Mouse (Mus musculus) kidney, embryonic 16.5 days (tissue): ENCODE measurements around the gene Psmd12. TPM values are rescaled to one million over a fixed set of nuclear protein-coding genes. Genes with fewer than 3 reads are reported as not detected.

Experiments used
- ATAC-seq: fragments of 200-750 bp; cut with Nextera tagmentation; 2 replicates; pipeline ENCODE4 v1.8.0; 2017; ENCODE audit warnings: moderate TSS enrichment; ENCODE audit not compliant: low FRiP score, low TSS enrichment
- H3K27ac ChIP-seq: fragments of 300-500 bp; sonication (generic); 2 replicates; pipeline ENCODE4 v1.5.1; 2014; ENCODE audit warnings: low read length
- H3K27me3 ChIP-seq: fragments of 300-500 bp; sonication (generic); 2 replicates; pipeline ENCODE4 v1.6.1; 2014; ENCODE audit warnings: low read length, control low read depth, mixed read lengths; ENCODE audit not compliant: insufficient read depth
- H3K36me3 ChIP-seq: fragments of 300-500 bp; sonication (generic); 2 replicates; pipeline ENCODE4 v1.6.1; 2014; ENCODE audit warnings: low read length, control low read depth, mixed read lengths; ENCODE audit not compliant: insufficient read depth
- H3K4me1 ChIP-seq: fragments of 300-500 bp; sonication (generic); 2 replicates; pipeline ENCODE4 v1.6.1; 2014; ENCODE audit warnings: low read length, control low read depth, mixed read lengths; ENCODE audit not compliant: insufficient read depth
- H3K4me2 ChIP-seq: fragments of 300-500 bp; sonication (generic); replicated peaks from 2 replicates; pipeline ENCODE4 v1.6.1; 2014; ENCODE audit warnings: low read depth, low read length
- H3K4me3 ChIP-seq: fragments of 300-500 bp; sonication (generic); 2 replicates; pipeline ENCODE4 v1.5.1; 2014; ENCODE audit warnings: mild to moderate bottlenecking, low read length
- H3K9ac ChIP-seq: fragments of 300-500 bp; sonication (generic); replicated peaks from 2 replicates; pipeline ENCODE4 v1.6.1; 2014; ENCODE audit warnings: low read length
- H3K9me3 ChIP-seq: fragments of 300-500 bp; sonication (generic); 2 replicates; pipeline ENCODE4 v1.6.1; 2016; ENCODE audit warnings: low read length, control low read depth
- WGBS: fragments of 180-500 bp; shearing (Covaris S2); extraction: QIAGEN DNeasy Blood & Tissue Kit; methylation state at CpG from one replicate; pipeline ENCODE4 v1.1.7; 2014; 5-methylcytosine and 5-hydroxymethylcytosine counted together
- polyA plus RNA-seq: library from polyadenylated mRNA; unstranded; fragments of >200 nt; fragmentation: Nextera tagmentation; extraction: Ambion mirVana; gene quantifications from 2 replicates; pipeline ENCODE4 v1.2.1, GENCODE M21; 2015

Psmd12 gene
- polyA plus RNA-seq, 1 experiment from 2014 or later, result 178 TPM

DNA sequence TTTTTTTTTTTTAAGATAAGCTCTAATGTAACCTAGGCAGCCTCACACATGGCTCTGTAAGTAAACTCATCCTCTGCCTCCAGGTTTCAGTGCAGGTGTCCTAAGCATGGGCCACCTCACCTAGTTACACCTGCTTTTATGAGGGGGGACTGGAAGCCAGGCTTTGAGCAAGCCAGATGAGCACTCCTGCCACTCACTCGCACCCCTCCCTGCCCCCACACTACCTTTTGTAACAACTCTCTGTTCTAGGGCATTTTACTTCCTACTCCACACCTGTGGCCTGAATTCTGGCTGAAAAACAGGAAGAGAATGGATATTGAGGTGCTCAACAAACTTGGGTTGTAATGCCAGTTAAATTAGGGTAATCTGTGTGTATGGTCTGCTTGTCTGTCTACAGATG, 45.7 kb downstream of the Psmd12 start:
- no peak overlapping the region for H3K4me3 ChIP-seq
- ATAC-seq, result no peak
- no peaks in the 10 kb centered on the region for H3K36me3 ChIP-seq
- no peak overlapping the region for H3K27ac ChIP-seq
- no peak overlapping the region for H3K9ac ChIP-seq
- peaks cover 6% of the 10 kb centered on the region; the same call in 1 of the 2 replicates for H3K4me1 ChIP-seq
- no peaks in the 10 kb centered on the region for H3K27me3 ChIP-seq
- H3K9me3 ChIP-seq, result no peaks in the 10 kb centered on the region
- no peak overlapping the region for H3K4me2 ChIP-seq
- WGBS, result 56% methylated on average over 1 of the region's 1 CpGs

DNA sequence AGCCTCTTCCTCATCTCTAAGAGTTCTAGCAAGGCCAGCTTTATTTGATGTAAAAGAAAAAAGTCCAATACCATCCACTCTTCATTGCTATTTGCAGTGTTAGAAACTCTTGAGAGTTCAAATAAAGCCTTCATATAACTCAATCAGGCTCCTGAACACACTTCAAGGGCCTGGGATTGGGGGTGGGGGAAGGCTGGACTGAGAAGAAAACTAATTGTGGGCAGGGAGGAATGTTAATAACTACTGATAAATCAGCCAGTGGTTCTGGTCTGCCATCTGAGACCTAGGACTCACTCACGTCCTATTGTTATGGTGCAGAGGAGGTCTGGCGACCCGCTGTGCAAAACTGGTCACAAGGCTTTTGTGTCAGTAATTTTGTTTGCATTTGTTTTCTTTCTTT, 48.3 kb downstream of the Psmd12 start:
- Histone ChIP-seq H3K9me3 (no peaks in the 10 kb centered on the region), H3K27ac (no peak overlapping the region), H3K9ac (no peak overlapping the region), H3K36me3 (no peaks in the 10 kb centered on the region), H3K4me1 (peaks cover 6% of the 10 kb centered on the region; the same call in 1 of the 2 replicates), H3K4me3 (no peak overlapping the region), H3K27me3 (no peaks in the 10 kb centered on the region), H3K4me2 (no peak overlapping the region)
- ATAC-seq, result no peak
- 56% methylated on average over 3 of the region's 3 CpGs for WGBS

- Histone ChIP-seq H3K27me3 (no peaks in the 10 kb centered on the region), H3K27ac (peak overlapping the region; percentile 83), H3K9ac (no peak overlapping the region; the same call in 1 of the 2 replicates), H3K4me2 (no peak overlapping the region), H3K4me3 (no peak overlapping the region), H3K9me3 (no peaks in the 10 kb centered on the region), H3K4me1 (peaks cover 6% of the 10 kb centered on the region; the same call in 1 of the 2 replicates), H3K36me3 (no peaks in the 10 kb centered on the region)
- peak; percentile 89 for ATAC-seq
- 35% methylated on average over 8 of the region's 8 CpGs for WGBS
These were observed 50.0 kb downstream of the Psmd12 start for GRCm38 (mm10) chr11:107529320-107529719.

DNA sequence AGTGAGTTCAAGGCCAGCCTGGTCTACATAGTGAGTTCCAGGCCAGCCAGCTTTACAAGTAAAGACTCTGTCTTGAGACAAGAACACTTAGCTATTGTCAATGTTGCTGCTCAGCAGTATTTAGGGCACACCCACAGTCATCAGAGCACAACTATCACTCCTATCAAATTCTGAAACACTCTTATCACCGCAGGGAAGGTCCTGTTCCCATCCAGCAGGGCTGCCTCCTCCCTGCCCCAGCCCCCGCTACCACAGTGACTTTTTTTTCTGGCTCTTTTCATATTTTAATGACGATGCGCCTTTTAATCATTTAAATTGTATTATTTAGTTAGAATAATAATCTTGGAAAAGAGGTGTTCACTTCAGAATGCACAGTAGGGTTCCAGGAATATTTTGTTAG, 52.2 kb downstream of the Psmd12 start:
- 78% methylated on average over 4 of the region's 4 CpGs for whole genome bisulfite sequencing

GRCm38 (mm10) chr11:107532271-107532670, 53.0 kb downstream of the Psmd12 start:
- H3K4me3 ChIP-seq, result no peak overlapping the region
- H3K9ac ChIP-seq, result no peak overlapping the region
- no peak for ATAC-seq
- no peaks in the 10 kb centered on the region for H3K36me3 ChIP-seq
- WGBS, result 53% methylated on average over 5 of the region's 5 CpGs
- H3K9me3 ChIP-seq, result no peaks in the 10 kb centered on the region
- no peaks in the 10 kb centered on the region for H3K27me3 ChIP-seq
- no peak overlapping the region for H3K4me2 ChIP-seq
- H3K4me1 ChIP-seq, result peaks cover 6% of the 10 kb centered on the region; the same call in 1 of the 2 replicates
- no peak overlapping the region for H3K27ac ChIP-seq

More for the DNA sequence above, 52.2 kb downstream of the Psmd12 start:
- no peak overlapping the region for H3K4me3 ChIP-seq
- no peaks in the 10 kb centered on the region for H3K36me3 ChIP-seq
- H3K9me3 ChIP-seq, result no peaks in the 10 kb centered on the region
- H3K4me2 ChIP-seq, result no peak overlapping the region
- no peaks in the 10 kb centered on the region for H3K27me3 ChIP-seq
- H3K9ac ChIP-seq, result no peak overlapping the region
- no peak overlapping the region for H3K27ac ChIP-seq
- ATAC-seq, result no peak
- H3K4me1 ChIP-seq, result peaks cover 6% of the 10 kb centered on the region; the same call in 1 of the 2 replicates

GRCm38 (mm10) chr11:107538994-107539393, 59.7 kb downstream of the Psmd12 start:
- Histone ChIP-seq H3K9me3 (no peaks in the 10 kb centered on the region), H3K4me1 (no peaks in the 10 kb centered on the region), H3K36me3 (no peaks in the 10 kb centered on the region), H3K27ac (no peak overlapping the region), H3K4me3 (no peak overlapping the region), H3K4me2 (no peak overlapping the region), H3K27me3 (no peaks in the 10 kb centered on the region), H3K9ac (no peak overlapping the region)
- ATAC-seq, result no peak
- 90% methylated on average over 4 of the region's 4 CpGs for WGBS

- no peak overlapping the region for H3K9ac ChIP-seq
- H3K36me3 ChIP-seq, result no peaks in the 10 kb centered on the region
- ATAC-seq, result no peak
- H3K4me3 ChIP-seq, result no peak overlapping the region
- WGBS, result 53% methylated on average over 1 of the region's 1 CpGs
- H3K4me2 ChIP-seq, result no peak overlapping the region
- H3K27ac ChIP-seq, result no peak overlapping the region
- H3K4me1 ChIP-seq, result no peaks in the 10 kb centered on the region
- H3K27me3 ChIP-seq, result no peaks in the 10 kb centered on the region
- H3K9me3 ChIP-seq, result no peaks in the 10 kb centered on the region
These were observed 61.1 kb downstream of the Psmd12 start for GRCm38 (mm10) chr11:107540339-107540738.

- no peak overlapping the region for H3K9ac ChIP-seq
- H3K4me1 ChIP-seq, result peaks cover 11% of the 10 kb centered on the region; the same call in 1 of the 2 replicates
- H3K27ac ChIP-seq, result peak overlapping the region; percentile 86; the same call in 1 of the 2 replicates
- H3K4me3 ChIP-seq, result peak overlapping the region; percentile 98
- H3K27me3 ChIP-seq, result no peaks in the 10 kb centered on the region
- peaks cover 9% of the 10 kb centered on the region; the same call in 1 of the 2 replicates for H3K36me3 ChIP-seq
- 28% methylated on average over 13 of the region's 13 CpGs for WGBS
- ATAC-seq, result 0 out of 2 replicates have a peak, but pooled peaks have one; percentile 37
- peak overlapping the region; percentile 99 for H3K4me2 ChIP-seq
- H3K9me3 ChIP-seq, result no peaks in the 10 kb centered on the region
These were observed 66.6 kb downstream of the Psmd12 start for GRCm38 (mm10) chr11:107545747-107546476.

- H3K4me3 ChIP-seq, result peak overlapping the region; percentile 98
- under 1% methylated on average over 37 of the region's 37 CpGs for WGBS
These were observed 67.5 kb downstream of the Psmd12 start for GRCm38 (mm10) chr11:107546667-107547301.

More at GRCm38 (mm10) chr11:107546667-107547301, 67.5 kb downstream of the Psmd12 start:
- peak overlapping the region; percentile 99 for H3K4me2 ChIP-seq
- H3K4me1 ChIP-seq, result peaks cover 11% of the 10 kb centered on the region; the same call in 1 of the 2 replicates
- peak overlapping the region; percentile 94 for H3K9ac ChIP-seq
- H3K36me3 ChIP-seq, result peaks cover 17% of the 10 kb centered on the region
- no peaks in the 10 kb centered on the region for H3K27me3 ChIP-seq
- peak overlapping the region; percentile 86 for H3K27ac ChIP-seq
- H3K9me3 ChIP-seq, result no peaks in the 10 kb centered on the region
- peak; percentile 77 for ATAC-seq
